Mouse (Mus musculus): Measurements from ENCODE around the gene Camk2n1. TPM values are rescaled to one million over a fixed set of nuclear protein-coding genes. Genes with fewer than 3 reads are reported as not detected.

Gene Camk2n1
- polyA plus RNA-seq, 1 experiment from 2014 or later, result 1.0 TPM

- no peaks in the 10 kb centered on the region for H3K36me3 ChIP-seq
- H3K9ac ChIP-seq, result no peak overlapping the region
- H3K9me3 ChIP-seq, result no peaks in the 10 kb centered on the region
- ATAC-seq (ENCODE audit: extremely low read depth, insufficient number of reproducible peaks, low FRiP score, low TSS enrichment), result no peak
- H3K4me3 ChIP-seq, result no peak overlapping the region
- WGBS, result 55% methylated on average over 7 of the region's 7 CpGs
- H3K27me3 ChIP-seq (replicated peaks), result peaks cover 97% of the 10 kb centered on the region
- no peak overlapping the region for H3K4me2 ChIP-seq
- H3K27ac ChIP-seq (replicated peaks), result no peak overlapping the region
- H3K4me1 ChIP-seq, result peaks cover 10% of the 10 kb centered on the region
Measured at GRCm38 (mm10) chr4:138448872-138449615, 5.1 kb upstream of the Camk2n1 start.

GRCm38 (mm10) chr4:138449636-138450314, 4.3 kb upstream of the Camk2n1 start:
- H3K36me3 ChIP-seq, result no peaks in the 10 kb centered on the region
- H3K4me3 ChIP-seq, result no peak overlapping the region
- no peak overlapping the region for H3K27ac ChIP-seq (replicated peaks)
- 51% methylated on average over 12 of the region's 12 CpGs for WGBS
- no peaks in the 10 kb centered on the region for H3K9me3 ChIP-seq
- H3K4me2 ChIP-seq, result no peak overlapping the region
- no peak for ATAC-seq (ENCODE audit: extremely low read depth, insufficient number of reproducible peaks, low FRiP score, low TSS enrichment)
- peaks cover 93% of the 10 kb centered on the region for H3K27me3 ChIP-seq (replicated peaks)
- no peak overlapping the region for H3K9ac ChIP-seq
- H3K4me1 ChIP-seq, result peaks cover 10% of the 10 kb centered on the region

- no peaks in the 10 kb centered on the region for H3K36me3 ChIP-seq
- H3K9me3 ChIP-seq, result no peaks in the 10 kb centered on the region
- WGBS, result 34% methylated on average over 15 of the region's 15 CpGs
- H3K4me2 ChIP-seq, result no peak overlapping the region
- H3K27ac ChIP-seq (replicated peaks), result no peak overlapping the region
- H3K4me3 ChIP-seq, result no peak overlapping the region
- ATAC-seq (ENCODE audit: extremely low read depth, insufficient number of reproducible peaks, low FRiP score, low TSS enrichment), result no peak
- H3K4me1 ChIP-seq, result peaks cover 28% of the 10 kb centered on the region
- H3K9ac ChIP-seq, result no peak overlapping the region
- H3K27me3 ChIP-seq (replicated peaks), result peaks cover 93% of the 10 kb centered on the region
Measured at GRCm38 (mm10) chr4:138452306-138453096, 1.6 kb upstream of the Camk2n1 start.

GRCm38 (mm10) chr4:138453097-138453752, 889 bp upstream of the Camk2n1 start:
- H3K4me1 ChIP-seq, result peaks cover 25% of the 10 kb centered on the region
- peak overlapping the region; percentile 74 for H3K4me3 ChIP-seq
- no peak overlapping the region for H3K27ac ChIP-seq (replicated peaks)
- WGBS, result 4% methylated on average over 19 of the region's 19 CpGs
- no peaks in the 10 kb centered on the region for H3K9me3 ChIP-seq
- no peak for ATAC-seq (ENCODE audit: extremely low read depth, insufficient number of reproducible peaks, low FRiP score, low TSS enrichment)
- H3K36me3 ChIP-seq, result no peaks in the 10 kb centered on the region
- peaks cover 93% of the 10 kb centered on the region for H3K27me3 ChIP-seq (replicated peaks)
- H3K9ac ChIP-seq, result peak overlapping the region; percentile 85; the same call in 1 of the 2 replicates
- H3K4me2 ChIP-seq, result peak overlapping the region; percentile 95

GRCm38 (mm10) chr4:138454571-138455140, 542 bp downstream of the Camk2n1 start:
- peaks cover 25% of the 10 kb centered on the region for H3K4me1 ChIP-seq
- H3K27ac ChIP-seq (replicated peaks), result peak overlapping the region; percentile 51; the same call in 1 of the 2 replicates
- H3K36me3 ChIP-seq, result no peaks in the 10 kb centered on the region
- H3K4me2 ChIP-seq, result peak overlapping the region; percentile 95
- H3K27me3 ChIP-seq (replicated peaks), result peaks cover 93% of the 10 kb centered on the region
- peak; percentile 52; the same call in 1 of the 2 replicates for ATAC-seq (ENCODE audit: extremely low read depth, insufficient number of reproducible peaks, low FRiP score, low TSS enrichment)
- peak overlapping the region; percentile 74 for H3K4me3 ChIP-seq
- under 1% methylated on average over 36 of the region's 78 CpGs for WGBS
- peak overlapping the region; percentile 85 for H3K9ac ChIP-seq
- H3K9me3 ChIP-seq, result no peaks in the 10 kb centered on the region

- peak overlapping the region; percentile 85 for H3K9ac ChIP-seq
Measured at GRCm38 (mm10) chr4:138455141-138455955, 1.2 kb downstream of the Camk2n1 start.

GRCm38 (mm10) chr4:138455956-138456341, 1.8 kb downstream of the Camk2n1 start:
- ATAC-seq (ENCODE audit: extremely low read depth, insufficient number of reproducible peaks, low FRiP score, low TSS enrichment), result no peak
- no peak overlapping the region for H3K27ac ChIP-seq (replicated peaks)
- H3K27me3 ChIP-seq (replicated peaks), result peaks cover 92% of the 10 kb centered on the region
- H3K4me3 ChIP-seq, result peak overlapping the region; percentile 74
- H3K36me3 ChIP-seq, result no peaks in the 10 kb centered on the region
- WGBS, result 3% methylated on average over 17 of the region's 17 CpGs
- no peaks in the 10 kb centered on the region for H3K9me3 ChIP-seq
- H3K4me1 ChIP-seq, result peaks cover 25% of the 10 kb centered on the region
- peak overlapping the region; percentile 85 for H3K9ac ChIP-seq
- H3K4me2 ChIP-seq, result peak overlapping the region; percentile 95

More at GRCm38 (mm10) chr4:138455141-138455955, 1.2 kb downstream of the Camk2n1 start:
- ATAC-seq (ENCODE audit: extremely low read depth, insufficient number of reproducible peaks, low FRiP score, low TSS enrichment), result no peak
- Histone ChIP-seq H3K4me3 (peak overlapping the region; percentile 74), H3K4me2 (peak overlapping the region; percentile 95), H3K27me3 (replicated peaks) (peaks cover 93% of the 10 kb centered on the region), H3K36me3 (no peaks in the 10 kb centered on the region), H3K4me1 (peaks cover 25% of the 10 kb centered on the region), H3K9me3 (no peaks in the 10 kb centered on the region), H3K27ac (replicated peaks) (peak overlapping the region; percentile 51; the same call in 1 of the 2 replicates)
- under 1% methylated on average over 58 of the region's 58 CpGs for WGBS

- WGBS, result 9% methylated on average over 8 of the region's 8 CpGs
Measured at GRCm38 (mm10) chr4:138456536-138456935, 2.4 kb downstream of the Camk2n1 start.

GRCm38 (mm10) chr4:138457091-138457490, 3.0 kb downstream of the Camk2n1 start:
- no peak for ATAC-seq (ENCODE audit: extremely low read depth, insufficient number of reproducible peaks, low FRiP score, low TSS enrichment)
- WGBS, result 49% methylated on average over 4 of the region's 4 CpGs
- Histone ChIP-seq H3K27ac (replicated peaks) (no peak overlapping the region), H3K36me3 (no peaks in the 10 kb centered on the region), H3K4me3 (no peak overlapping the region), H3K27me3 (replicated peaks) (peaks cover 91% of the 10 kb centered on the region), H3K4me1 (peaks cover 25% of the 10 kb centered on the region), H3K4me2 (no peak overlapping the region), H3K9me3 (no peaks in the 10 kb centered on the region), H3K9ac (no peak overlapping the region)

More at GRCm38 (mm10) chr4:138456536-138456935, 2.4 kb downstream of the Camk2n1 start:
- no peaks in the 10 kb centered on the region for H3K9me3 ChIP-seq
- H3K27me3 ChIP-seq (replicated peaks), result peaks cover 91% of the 10 kb centered on the region
- peak overlapping the region; percentile 85 for H3K9ac ChIP-seq
- ATAC-seq (ENCODE audit: extremely low read depth, insufficient number of reproducible peaks, low FRiP score, low TSS enrichment), result no peak
- H3K36me3 ChIP-seq, result no peaks in the 10 kb centered on the region
- peak overlapping the region; percentile 95 for H3K4me2 ChIP-seq
- H3K4me1 ChIP-seq, result peaks cover 25% of the 10 kb centered on the region
- H3K27ac ChIP-seq (replicated peaks), result no peak overlapping the region
- H3K4me3 ChIP-seq, result peak overlapping the region; percentile 74

- Histone ChIP-seq H3K4me1 (peaks cover 27% of the 10 kb centered on the region), H3K9ac (no peak overlapping the region), H3K27ac (replicated peaks) (no peak overlapping the region), H3K36me3 (no peaks in the 10 kb centered on the region), H3K9me3 (no peaks in the 10 kb centered on the region), H3K4me2 (no peak overlapping the region), H3K4me3 (no peak overlapping the region), H3K27me3 (replicated peaks) (peaks cover 84% of the 10 kb centered on the region)
- ATAC-seq (ENCODE audit: extremely low read depth, insufficient number of reproducible peaks, low FRiP score, low TSS enrichment), result no peak
- 66% methylated on average over 7 of the region's 7 CpGs for WGBS
Measured at GRCm38 (mm10) chr4:138458171-138458570, 4.1 kb downstream of the Camk2n1 start.

All from heart, embryonic 13.5 days (tissue).